Mouse (Mus musculus) olfactory bulb, adult 2 months (tissue): ENCODE measurements around the gene Teddm3.
"Not testable (repeated sequence)": the region's sequence is repeated elsewhere in the genome, so short reads cannot be mapped to it uniquely, and the experiment has no call there.

Experiments
- CTCF ChIP-seq: fragments of 200-500 bp; IDR thresholded peaks from 2 replicates; pipeline ENCODE4 v1.5.1; 2012; ENCODE audit warnings: low read depth, mild to moderate bottlenecking, low read length, moderate library complexity; ENCODE audit not compliant: insufficient read depth
- POLR2A ChIP-seq: fragments of 200-500 bp; IDR thresholded peaks from 2 replicates; pipeline ENCODE4 v1.6.1; 2012; ENCODE audit warnings: mild to moderate bottlenecking, low read depth, low read length, moderate library complexity; ENCODE audit not compliant: insufficient read depth

DNA sequence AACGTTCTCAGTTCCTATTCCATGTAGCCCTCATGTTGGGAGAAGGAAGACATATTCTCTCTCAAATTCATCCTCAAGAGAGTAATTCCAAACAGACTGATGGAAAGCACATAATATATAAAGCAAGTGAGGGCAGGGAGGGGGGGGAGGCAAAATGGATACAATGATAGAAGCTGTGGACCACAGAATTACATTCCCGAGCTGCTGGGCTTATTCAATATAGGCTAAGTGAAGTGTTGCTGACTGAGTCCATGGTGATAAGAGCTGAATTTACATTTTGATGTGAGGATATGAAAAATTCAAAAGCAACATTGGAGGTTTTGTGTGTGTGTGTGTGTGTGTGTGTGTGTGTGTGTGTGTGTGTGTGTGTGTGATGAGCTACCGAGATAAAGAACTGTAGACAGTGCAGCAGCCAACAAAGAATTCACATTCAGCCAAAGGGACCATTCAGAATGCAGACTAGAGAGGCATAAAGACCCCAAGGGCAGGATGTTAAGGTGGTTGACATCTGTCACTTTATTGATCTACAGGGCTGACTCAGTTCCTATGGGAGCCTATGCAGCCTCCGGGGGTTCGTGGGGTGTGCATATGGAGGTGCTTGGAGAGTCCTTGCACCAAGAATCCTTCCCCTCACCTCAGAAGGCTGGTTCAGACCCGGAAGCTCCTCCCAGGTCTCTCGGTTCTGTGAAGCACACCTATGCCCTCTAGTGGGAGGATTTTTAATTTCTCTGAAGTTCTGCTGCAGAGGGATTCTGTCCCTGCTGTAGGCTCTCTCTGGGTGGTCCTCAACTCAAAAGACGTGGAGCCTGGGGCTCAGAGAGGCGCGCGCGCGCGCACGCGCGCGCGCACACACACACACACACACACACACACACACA is 11.8 kb upstream of the Teddm3 start:
- TF ChIP-seq CTCF, POLR2A: not testable (repeated sequence)
